Mouse (Mus musculus) fat pad, adult 2 months (tissue): ENCODE results near the gene Nsun4.

ENCODE experiments used
- DNase-seq: peaks from one replicate; pipeline ENCODE4 v3.0.0-alpha.2; 2011; ENCODE audit warnings: low read depth, low spot score; ENCODE audit errors: extremely low read depth

The Nsun4 gene

GRCm38 (mm10) chr4:116048130-116048920, 5.4 kb downstream of the Nsun4 start:
- no peak for DNase-seq

- DNase-seq: no peak
Measured at GRCm38 (mm10) chr4:116047681-116048080, 6.0 kb downstream of the Nsun4 start.

- DNase-seq: no peak
Measured at GRCm38 (mm10) chr4:116046604-116047003, 7.1 kb downstream of the Nsun4 start.

GRCm38 (mm10) chr4:116042186-116042585, 11.5 kb downstream of the Nsun4 start:
- DNase-seq: no peak

- no peak for DNase-seq
Measured at GRCm38 (mm10) chr4:116040466-116040865, 13.2 kb downstream of the Nsun4 start.

GRCm38 (mm10) chr4:116033374-116033773, 20.3 kb downstream of the Nsun4 start:
- no peak for DNase-seq

GRCm38 (mm10) chr4:116032906-116033305, 20.8 kb downstream of the Nsun4 start:
- no peak for DNase-seq

- no peak for DNase-seq
Measured at GRCm38 (mm10) chr4:116017902-116018746, 35.6 kb downstream of the Nsun4 start, which contains the start of gene Faah. Gene Faah (minus strand): TSS chr4:116017926.

GRCm38 (mm10) chr4:116017300-116017901, 36.3 kb downstream of the Nsun4 start:
- no peak for DNase-seq

GRCm38 (mm10) chr4:116016862-116017299, 36.8 kb downstream of the Nsun4 start:
- DNase-seq: no peak

GRCm38 (mm10) chr4:116016396-116016795, 37.3 kb downstream of the Nsun4 start:
- DNase-seq: no peak

- DNase-seq: no peak
Measured at GRCm38 (mm10) chr4:116015996-116016395, 37.7 kb downstream of the Nsun4 start.

- DNase-seq: no peak
Measured at GRCm38 (mm10) chr4:116015502-116015901, 38.2 kb downstream of the Nsun4 start.

- no peak for DNase-seq
Measured at GRCm38 (mm10) chr4:116010186-116010585, 43.5 kb downstream of the Nsun4 start.

- no peak for DNase-seq
Measured at GRCm38 (mm10) chr4:116001206-116001605, 52.5 kb downstream of the Nsun4 start.

GRCm38 (mm10) chr4:116000671-116001070, 53.0 kb downstream of the Nsun4 start:
- no peak for DNase-seq

- DNase-seq: no peak
Measured at GRCm38 (mm10) chr4:115996729-115997128, 56.9 kb downstream of the Nsun4 start.

GRCm38 (mm10) chr4:115995376-115995730, 58.3 kb downstream of the Nsun4 start:
- no peak for DNase-seq

- no peak for DNase-seq
Measured at GRCm38 (mm10) chr4:115994662-115995375, 58.9 kb downstream of the Nsun4 start.

- DNase-seq: no peak
Measured at GRCm38 (mm10) chr4:115989382-115989781, 64.3 kb downstream of the Nsun4 start.
